Mouse (Mus musculus) kidney, adult 2 months (tissue): Measurements from ENCODE around the gene Gm4450. TPM values are rescaled to one million over a fixed set of nuclear protein-coding genes. Genes with fewer than 3 reads are reported as not detected.

Experiments
- polyA plus RNA-seq: library from polyadenylated mRNA; depleted of rRNA; stranded (reverse); fragments of >200 nt; gene quantifications from 2 replicates; pipeline ENCODE4 v1.2.3, GENCODE M21; 2012; rRNA removed

Gene Gm4450
- polyA plus RNA-seq, 1 experiment: 306 TPM

Other genes with a start within 250 kb of the Gm4450 start
- not detected in 2 replicates for gene Reg4, start 235.0 kb downstream of the Gm4450 start, polyA plus RNA-seq
- gene Hmgcs2, start 176.7 kb downstream of the Gm4450 start, polyA plus RNA-seq: 39.0 and 39.5 TPM in 2 replicates
- gene Phgdh, start 117.1 kb downstream of the Gm4450 start, polyA plus RNA-seq: 47.1 and 54.5 TPM in 2 replicates
- gene Zfp697, start 74.7 kb downstream of the Gm4450 start, polyA plus RNA-seq: 14.7 and 16.2 TPM in 2 replicates
- gene Hsd3b4, start 53.4 kb upstream of the Gm4450 start, polyA plus RNA-seq: 341 TPM in 2 replicates
- gene Gm10681, start 131.7 kb upstream of the Gm4450 start, polyA plus RNA-seq: 795 and 1,015 TPM in 2 replicates
- 0.19 and 0.26 TPM in 2 replicates for gene Hsd3b5, start 173.1 kb upstream of the Gm4450 start, polyA plus RNA-seq